Mouse (Mus musculus) left cerebral cortex, adult 2 months (tissue): ENCODE data around the gene Mtmr11. TPM values are rescaled to one million over a fixed set of nuclear protein-coding genes. Genes with fewer than 3 reads are reported as not detected.
A peak's percentile ranks its signal among the peaks of the same experiment; 100 is the strongest.

Experiments
- DNase-seq, 2 experiments: peaks; one replicate each; pipeline ENCODE4 v3.0.0; 2021 to 2022; ENCODE audit warnings: low spot score in 2 of 2, mixed read lengths in 1 of 2; ENCODE audit errors: extremely low spot score in 1 of 2
- H3K27ac ChIP-seq: fragments of 200-600 bp; 2 replicates; pipeline ENCODE4 v1.8.1; 2022
- H3K4me3 ChIP-seq: fragments of 200-600 bp; 2 replicates; pipeline ENCODE4 v1.8.1; 2022
- CTCF ChIP-seq: fragments of 200-600 bp; IDR thresholded peaks from 2 replicates; pipeline ENCODE4 v1.8.1; 2022; ENCODE audit warnings: antibody characterized with exemption, mild to moderate bottlenecking, moderate library complexity
- intact Hi-C: fragments of 180-260 bp; cut with DNase I; formaldehyde crosslinking; loops from one replicate; pipeline ENCODE4 v1.15.1; 2025
- total RNA-seq, 2 experiments: library from RNA; stranded (reverse); gene quantifications; 2 replicates each; pipeline ENCODE4 v1.2.3; 2021

Gene Mtmr11
- total RNA-seq, 2 experiments from 2014 or later, result 7.3 to 8.1 TPM

DNA sequence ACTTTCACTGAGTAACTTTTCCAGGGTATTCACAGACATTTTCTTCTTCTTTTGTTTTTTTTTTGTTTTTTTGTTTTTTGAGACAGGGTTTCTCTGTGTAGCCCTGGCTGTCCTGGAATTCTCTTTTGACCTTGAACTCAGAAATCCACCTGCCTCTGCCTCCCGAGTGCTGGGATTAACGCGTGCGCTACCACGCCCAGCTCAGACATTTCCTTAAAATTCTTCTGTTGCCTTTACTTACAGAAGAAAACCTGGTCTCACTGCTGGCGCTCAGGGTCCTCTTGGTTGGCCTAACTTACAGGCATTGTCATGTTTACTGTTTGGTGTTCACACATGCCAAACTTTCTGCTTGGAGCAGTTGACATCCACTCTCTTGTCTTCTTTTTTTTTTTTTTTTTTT is 13.4 kb downstream of the Mtmr11 start:
- TF ChIP-seq CTCF, result no peak

DNA sequence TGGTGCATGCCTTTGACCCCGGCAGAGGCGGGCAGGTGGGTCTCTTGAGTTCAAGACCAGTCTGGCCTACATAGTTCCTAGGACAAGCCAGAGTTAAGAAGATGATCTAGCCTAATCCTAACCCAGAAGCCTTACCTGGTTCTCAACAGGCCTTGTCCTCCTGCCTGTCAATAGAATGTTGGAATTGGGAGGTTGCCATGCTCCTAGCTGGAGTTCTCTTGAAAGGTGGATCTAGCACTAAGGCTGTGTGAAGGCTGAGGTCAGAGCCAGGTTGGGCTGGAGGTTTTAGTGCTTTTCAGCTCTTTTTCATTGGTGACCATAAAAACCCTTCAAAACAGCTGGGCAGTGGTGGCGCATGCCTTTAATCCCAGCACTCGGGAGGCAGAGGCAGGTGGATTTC is 16.6 kb downstream of the Mtmr11 start:
- no peak for DNase-seq
- no peak overlapping the region for H3K4me3 ChIP-seq
- intact Hi-C loops, result no loop called here
- no peak overlapping the region for H3K27ac ChIP-seq
- no peak for TF ChIP-seq CTCF

More for the DNA sequence above, 13.4 kb downstream of the Mtmr11 start:
- Histone ChIP-seq H3K27ac (no peak overlapping the region), H3K4me3 (no peak overlapping the region)
- DNase-seq, result no peak
- intact Hi-C loops, result no loop called here

- no peak overlapping the region for H3K4me3 ChIP-seq
- no peak for TF ChIP-seq CTCF
- intact Hi-C loops, result no loop called here
- H3K27ac ChIP-seq, result no peak overlapping the region
- no peak for DNase-seq
Observed at GRCm38 (mm10) chr3:96178902-96179301, 17.1 kb downstream of the Mtmr11 start.

DNA sequence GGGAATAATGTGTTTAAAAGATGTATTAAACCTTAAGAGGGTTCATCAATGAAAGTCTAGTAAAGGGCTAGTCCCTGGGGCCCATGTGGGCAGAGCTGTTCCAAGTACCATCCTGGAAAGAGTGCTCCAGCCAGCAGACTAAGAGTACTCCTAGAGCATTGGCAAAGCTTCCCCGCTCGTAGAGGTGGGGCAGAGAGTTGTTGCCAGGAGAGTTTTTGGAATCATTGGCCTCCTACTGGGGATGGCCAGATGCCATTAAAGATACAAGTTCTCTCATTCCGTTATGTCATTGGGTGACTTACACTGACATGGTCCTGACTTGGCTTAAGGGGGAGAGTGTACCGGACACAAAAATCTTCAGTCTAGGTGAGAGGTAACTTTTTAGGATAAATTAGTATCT is 17.7 kb downstream of the Mtmr11 start:
- Histone ChIP-seq H3K4me3 (no peak overlapping the region), H3K27ac (no peak overlapping the region)
- intact Hi-C loops, result no loop called here
- no peak for DNase-seq
- no peak for TF ChIP-seq CTCF

DNA sequence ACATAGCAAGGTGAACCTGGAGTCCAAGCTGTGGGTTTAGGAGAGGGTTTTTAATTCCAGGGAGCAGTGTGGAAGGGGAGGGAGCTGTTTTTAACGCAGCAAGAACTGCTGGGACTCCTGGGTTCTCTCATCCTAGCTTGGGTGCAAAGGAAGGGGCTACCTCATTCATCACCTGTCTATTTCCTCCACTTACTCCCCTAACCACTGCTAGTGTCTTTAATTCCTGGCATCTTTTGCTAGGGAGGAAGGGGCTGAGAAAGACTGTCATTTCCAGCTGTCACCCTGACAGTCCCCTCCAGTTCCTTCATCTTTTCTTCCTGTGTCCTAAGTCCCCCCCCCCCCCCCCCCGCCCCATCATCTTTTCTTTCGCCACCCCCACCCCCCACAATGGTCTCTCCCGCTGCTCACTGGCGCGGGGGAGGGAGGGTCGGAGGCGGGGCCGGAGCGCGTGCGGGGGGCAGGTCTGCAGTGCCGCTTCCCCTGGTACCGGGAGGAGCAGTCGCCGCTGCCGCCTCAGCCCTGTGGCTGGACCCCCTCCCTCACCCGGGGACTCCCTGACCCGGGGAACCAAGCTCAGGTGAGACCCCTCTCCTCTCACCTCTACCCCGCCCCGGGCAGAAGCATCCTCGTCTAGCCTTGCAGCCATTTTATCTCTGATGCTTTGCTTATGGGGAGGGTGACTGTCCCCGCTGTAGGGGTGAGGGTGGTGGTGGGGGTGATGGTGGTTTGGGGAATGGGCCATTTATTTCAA is 19.1 kb downstream of the Mtmr11 start, which contains the start of gene Sv2a:
Sv2a (plus strand) TSS at position 425 of the 751 bp plus-strand sequence.
- intact Hi-C loops, result no loop called here
- Histone ChIP-seq H3K4me3 (peak within 1 kb of the TSS; percentile 79), H3K27ac (peak within 1 kb of the TSS; percentile 97)
- TF ChIP-seq CTCF, result no peak
- DNase-seq, result peak; percentile 75 to 79

DNA sequence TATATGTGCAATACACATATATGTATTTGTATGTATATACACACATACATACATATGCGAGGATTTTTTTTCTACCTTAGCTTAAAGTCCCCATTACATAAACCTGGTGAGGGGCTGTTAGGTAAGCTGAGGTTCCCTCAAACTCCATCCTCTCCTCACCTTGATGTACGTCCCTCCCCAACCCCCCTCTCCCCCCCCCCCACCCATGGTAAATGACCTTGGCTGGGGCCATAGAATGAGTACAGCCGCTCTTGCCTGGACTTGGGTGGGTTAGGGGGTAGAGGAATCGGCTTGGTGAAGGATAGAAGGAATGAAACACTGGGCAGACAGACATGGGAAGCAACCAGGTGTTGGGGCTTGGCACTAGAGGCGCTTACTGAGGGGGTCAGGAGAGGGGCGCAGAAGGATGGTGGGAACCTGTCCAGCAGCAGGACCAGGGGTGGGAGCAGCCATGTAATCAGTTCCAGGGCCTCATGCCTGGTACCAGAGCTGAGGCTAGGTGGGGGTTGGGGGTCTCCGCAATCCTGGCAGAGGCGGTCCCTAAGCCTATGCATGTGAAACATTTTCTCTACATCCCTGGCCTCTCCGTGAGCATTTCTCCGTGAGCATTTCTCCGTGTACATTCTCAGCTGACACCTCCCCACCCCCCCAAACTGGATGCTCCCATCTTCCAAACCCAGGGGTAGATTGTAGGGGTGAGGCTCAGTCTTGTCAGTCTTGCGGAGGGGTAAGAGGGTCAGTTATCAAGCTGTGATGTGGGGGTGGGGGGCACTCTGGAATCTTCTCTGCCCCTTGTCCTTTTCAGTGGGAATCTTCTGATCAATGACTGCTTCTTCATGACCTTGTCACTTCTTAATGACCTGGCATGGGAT is 19.9 kb downstream of the Mtmr11 start:
- no peak for TF ChIP-seq CTCF
- Histone ChIP-seq H3K4me3 (peak overlapping the region; percentile 79), H3K27ac (peak overlapping the region; percentile 97)
- DNase-seq, result no peak
- intact Hi-C loops, result no loop called here

DNA sequence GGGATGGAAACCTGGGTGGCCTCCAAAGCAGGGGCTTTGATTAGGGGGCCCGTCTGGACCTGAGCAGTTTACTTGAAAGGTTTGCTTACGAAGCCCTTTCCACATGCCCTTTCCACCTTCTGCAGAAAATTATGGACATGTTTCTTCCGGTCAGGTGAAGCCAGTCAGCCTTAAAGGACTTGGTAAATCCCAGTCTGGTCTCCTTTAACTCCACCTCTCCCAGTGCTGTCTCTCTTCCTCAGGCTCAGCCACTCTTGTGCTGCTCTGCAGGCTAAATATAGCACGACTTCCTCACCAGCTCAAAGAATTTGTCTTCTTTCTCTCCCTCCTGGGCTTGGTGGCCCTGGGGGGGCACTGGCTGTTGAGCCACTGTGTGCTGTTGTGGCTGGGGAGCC is 20.6 kb downstream of the Mtmr11 start:
- DNase-seq, result no peak
- Histone ChIP-seq H3K4me3 (peak overlapping the region; percentile 79), H3K27ac (peak overlapping the region; percentile 97)
- intact Hi-C loops, result no loop called here
- no peak for TF ChIP-seq CTCF

DNA sequence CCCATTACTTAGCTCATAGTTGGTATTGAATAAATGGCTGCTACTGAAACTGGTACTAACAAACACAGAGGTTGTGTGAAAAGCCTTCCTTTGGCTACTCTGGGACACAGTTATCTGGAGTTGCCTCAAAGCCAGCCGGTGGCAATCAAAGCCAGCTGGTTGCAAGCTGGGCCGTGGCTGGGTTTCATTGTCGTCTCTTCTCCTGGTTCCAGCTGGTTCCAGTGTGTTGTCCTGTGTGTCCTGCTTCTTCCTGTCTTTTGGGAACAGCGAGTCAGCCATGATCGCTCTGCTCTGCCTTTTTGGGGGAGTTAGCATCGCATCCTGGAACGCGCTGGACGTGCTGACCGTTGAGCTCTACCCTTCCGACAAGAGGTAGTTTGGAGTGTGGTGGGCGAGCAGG is 31.2 kb downstream of the Mtmr11 start:
- no peak overlapping the region for H3K4me3 ChIP-seq
- no peak overlapping the region for H3K27ac ChIP-seq
- TF ChIP-seq CTCF, result no peak
- no peak for DNase-seq
- intact Hi-C loops, result no loop called here

DNA sequence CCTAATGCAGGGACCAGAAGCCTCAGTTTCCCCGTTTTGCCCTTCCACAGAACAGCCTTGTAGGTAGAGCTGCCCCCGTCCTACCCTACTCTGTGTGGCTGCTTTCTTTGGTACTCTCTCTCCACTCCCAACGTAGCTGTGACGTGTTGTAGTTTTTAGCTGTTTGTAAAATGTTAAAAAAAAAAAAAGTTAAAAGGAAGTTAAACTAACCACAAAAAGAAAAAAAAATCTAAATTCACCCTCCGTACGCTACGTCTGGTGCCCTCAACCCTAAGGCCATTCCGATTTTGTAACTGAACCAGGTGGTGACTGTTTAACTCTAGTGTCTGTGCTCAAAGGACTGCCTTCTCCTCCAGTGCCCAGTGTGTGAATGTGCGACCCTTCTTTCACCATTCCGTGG is 33.2 kb downstream of the Mtmr11 start:
- no peak overlapping the region for H3K4me3 ChIP-seq
- intact Hi-C loops, result no loop called here
- no peak for TF ChIP-seq CTCF

GRCm38 (mm10) chr3:96195616-96196313 is 34.0 kb downstream of the Mtmr11 start:
- H3K27ac ChIP-seq, result no peak overlapping the region
- no peak for DNase-seq
- intact Hi-C loops, result no loop called here
- peak; percentile 41 for TF ChIP-seq CTCF
- H3K4me3 ChIP-seq, result no peak overlapping the region

More for the DNA sequence above, 33.2 kb downstream of the Mtmr11 start:
- no peak for DNase-seq
- no peak overlapping the region for H3K27ac ChIP-seq

- Histone ChIP-seq H3K4me3 (peak overlapping the region; percentile 57), H3K27ac (peak overlapping the region; percentile 95)
- no peak for DNase-seq
- intact Hi-C loops, result no loop called here
- no peak for TF ChIP-seq CTCF
Observed at GRCm38 (mm10) chr3:96196437-96197128, 34.8 kb downstream of the Mtmr11 start.
